Mouse (Mus musculus) retina, embryonic 14.5 days (tissue): Measurements from ENCODE around the gene Pdia5.

ENCODE experiments used
- DNase-seq: peaks from one replicate; pipeline ENCODE4 v3.0.0-alpha.2; 2015; ENCODE audit warnings: low spot score

Gene Pdia5

DNA sequence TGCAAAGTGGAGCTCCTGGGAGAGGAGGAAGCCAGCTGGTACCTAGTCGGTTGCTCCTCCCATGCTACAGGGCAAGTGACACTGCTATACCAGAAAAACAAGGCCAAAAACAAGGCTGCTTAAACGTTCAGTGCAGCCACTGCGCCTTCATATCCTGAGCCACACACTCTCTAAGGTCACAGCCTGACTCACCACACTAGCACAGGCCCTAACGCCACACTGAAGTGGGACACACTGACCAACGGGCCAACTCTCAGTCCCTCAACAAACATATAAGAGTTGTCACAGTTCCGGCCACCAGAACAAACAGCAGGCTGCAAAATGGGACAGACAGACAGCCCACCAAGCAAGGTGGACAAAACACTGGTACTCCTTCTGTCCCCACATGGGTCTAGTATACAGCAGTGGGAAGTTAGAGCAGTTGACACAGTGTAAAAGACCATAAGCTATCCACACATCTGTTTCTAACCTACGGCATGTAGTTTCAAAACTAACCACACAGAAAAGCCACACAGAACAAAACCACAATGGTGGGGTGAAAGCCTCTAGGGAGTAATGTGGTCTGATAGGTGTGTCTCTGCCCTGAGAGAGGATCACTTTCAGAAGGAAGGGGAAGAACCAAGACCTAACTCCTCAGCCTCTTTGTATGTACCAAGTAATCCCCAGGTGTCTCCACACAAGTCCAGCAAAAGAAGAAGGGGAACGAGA is 6.0 kb downstream of the Pdia5 start:
- DNase-seq: no peak

DNA sequence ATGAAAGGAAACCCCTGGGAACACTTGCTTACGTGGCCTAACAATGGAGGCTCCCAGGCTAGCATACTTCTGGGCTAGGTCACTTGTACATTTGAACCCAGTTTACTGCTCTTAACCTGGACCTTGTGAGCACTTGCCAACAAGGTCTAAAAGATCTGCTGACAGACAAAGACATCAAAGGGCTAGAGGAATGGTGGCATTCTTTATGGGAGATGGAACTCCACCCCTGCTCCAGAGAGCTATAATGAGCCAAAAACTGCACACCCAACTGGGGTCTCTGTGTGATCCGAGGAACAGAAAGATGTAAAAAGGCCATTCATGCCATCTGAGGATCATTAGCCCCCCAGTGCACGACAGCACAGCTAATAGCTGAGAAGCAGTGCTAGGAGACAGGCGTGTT is 6.6 kb downstream of the Pdia5 start:
- no peak for DNase-seq

DNA sequence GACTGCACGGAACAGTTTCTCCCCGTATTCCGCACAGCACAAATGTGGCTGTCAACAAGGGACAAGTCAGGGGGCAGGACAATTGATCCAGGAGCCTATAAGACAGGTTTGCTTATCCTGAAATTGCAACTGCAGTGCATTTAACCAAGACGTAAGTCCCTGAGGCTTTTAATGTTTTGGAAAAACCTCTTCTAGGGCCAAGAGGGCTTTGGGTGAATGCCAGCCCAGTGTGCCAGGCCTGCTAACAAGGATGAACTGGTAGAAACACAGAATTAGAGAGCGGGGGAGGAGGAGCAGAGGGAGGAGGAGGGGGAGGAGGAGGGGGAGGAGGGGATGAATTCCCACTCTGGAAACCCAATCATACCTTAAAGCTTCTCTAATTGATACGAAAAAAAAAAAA is 11.4 kb downstream of the Pdia5 start:
- no peak for DNase-seq

DNA sequence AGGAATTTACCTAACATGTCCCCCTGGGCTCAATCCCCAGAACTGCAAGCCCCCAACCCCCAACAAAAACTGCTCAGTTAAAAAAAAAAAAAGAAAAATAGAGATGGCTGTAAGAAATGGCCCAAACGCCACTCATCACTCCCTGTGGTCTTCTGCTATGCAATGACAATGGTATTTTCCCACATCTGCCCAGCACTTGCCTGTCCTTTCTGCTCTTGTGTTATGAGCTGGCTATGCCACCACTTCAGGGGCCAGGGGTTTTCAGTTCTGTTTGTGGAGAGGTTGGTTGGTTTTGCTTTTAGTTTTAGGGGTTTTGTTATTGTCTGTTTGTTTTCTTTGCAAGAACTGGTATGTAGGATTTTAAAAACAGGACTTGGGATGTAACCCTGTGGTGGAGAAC is 13.4 kb downstream of the Pdia5 start:
- DNase-seq: no peak

GRCm38 (mm10) chr16:35472569-35473275 is 18.0 kb downstream of the Pdia5 start:
- no peak for DNase-seq

DNA sequence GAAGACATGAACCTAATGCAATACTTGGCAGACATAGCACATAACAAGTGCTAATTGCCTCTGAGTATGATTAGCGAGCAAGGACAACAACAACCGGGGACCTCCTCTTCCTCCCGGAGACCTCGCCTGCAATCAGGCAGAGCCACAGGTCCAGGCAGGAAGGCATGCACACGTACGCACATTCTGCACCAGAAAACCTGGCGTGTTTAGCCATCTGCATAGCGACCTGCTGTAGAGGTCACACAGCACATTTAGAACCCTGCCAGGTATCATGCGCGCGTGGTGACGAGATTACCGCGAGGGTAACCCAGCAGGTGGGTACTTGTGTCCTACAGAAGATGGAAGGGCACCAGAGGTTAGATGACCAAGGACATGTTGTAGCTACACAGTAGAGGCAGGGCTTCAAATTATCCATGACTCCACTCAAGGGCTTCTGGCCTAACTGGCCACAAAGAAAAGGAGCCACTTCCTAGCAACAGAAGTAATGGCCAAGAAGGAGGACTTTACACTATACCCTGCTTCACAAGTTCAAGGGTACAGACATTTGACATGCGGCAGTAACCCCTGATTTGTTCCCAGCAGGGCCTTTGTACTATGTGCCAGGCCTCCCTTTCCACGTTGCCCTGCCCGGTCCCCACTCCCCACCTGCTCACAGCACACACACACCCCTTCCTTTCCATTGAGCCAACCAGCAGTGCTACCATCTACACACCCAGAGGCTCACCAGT is 18.7 kb downstream of the Pdia5 start:
- DNase-seq: no peak

GRCm38 (mm10) chr16:35470983-35471382 is 19.7 kb downstream of the Pdia5 start:
- DNase-seq: no peak

GRCm38 (mm10) chr16:35470096-35470495 is 20.6 kb downstream of the Pdia5 start:
- no peak for DNase-seq

DNA sequence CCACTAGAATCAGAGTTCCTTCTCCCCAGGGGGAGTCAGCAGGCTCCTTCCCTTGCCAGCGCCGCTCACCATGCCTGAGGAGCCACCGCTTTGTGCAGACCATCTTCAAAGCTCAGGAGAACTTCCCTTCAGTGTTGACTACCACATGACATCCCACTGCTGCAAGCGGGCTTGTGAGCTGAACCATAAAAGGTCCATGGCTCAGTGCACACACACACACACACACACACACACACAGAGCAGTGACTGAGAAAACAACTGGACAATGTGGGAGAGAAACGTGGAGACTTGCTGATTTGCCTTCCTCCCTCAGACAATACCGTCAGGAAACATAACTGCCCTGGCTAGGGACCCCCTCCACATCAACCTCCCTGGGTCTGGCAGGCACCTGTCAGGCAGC is 21.7 kb downstream of the Pdia5 start:
- no peak for DNase-seq

DNA sequence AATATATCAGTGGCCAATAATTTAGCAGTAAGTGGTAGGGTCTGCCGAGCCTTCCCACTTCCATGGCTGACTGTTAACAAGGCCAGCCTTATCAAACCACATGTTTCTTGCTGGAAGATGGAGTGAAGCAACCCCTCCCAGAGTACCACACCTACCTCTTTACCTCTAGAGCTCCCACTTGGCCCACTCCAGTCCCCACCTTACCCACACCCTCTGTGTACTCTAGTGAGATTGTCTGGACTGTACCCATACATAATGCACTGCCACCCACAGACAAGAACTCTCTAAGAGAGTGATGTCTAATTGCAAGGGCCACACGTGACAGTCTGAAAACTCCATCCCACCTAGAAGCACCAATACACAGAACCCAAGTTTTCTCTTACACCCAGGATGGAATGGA is 23.6 kb downstream of the Pdia5 start:
- no peak for DNase-seq

DNA sequence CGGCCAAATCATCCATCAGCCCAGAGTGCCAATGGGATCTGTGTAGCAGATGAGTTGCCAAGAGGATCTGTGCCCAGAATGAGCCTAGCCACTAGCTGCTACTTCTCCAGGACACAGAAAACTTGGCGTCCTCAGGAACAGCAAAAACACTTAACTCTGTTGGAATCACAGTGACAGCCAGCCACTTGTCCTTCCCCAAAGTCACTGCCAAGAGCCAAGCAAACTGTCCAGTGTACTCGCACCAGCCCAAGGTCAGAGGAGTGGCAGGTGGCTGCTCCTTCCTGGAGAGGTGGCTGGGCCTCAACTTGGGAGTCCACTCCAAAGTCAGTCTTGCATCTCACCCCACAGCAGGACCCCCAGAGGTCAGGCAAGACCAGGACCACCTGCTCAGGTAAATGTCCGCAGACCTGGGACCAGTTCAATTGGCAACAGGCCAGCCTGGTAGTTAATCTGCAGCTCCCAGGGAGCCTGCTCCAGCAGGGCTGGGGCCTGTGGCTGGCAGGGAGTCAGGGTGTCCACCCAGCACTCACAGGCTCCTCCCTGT is 24.8 kb downstream of the Pdia5 start:
- DNase-seq: no peak

DNA sequence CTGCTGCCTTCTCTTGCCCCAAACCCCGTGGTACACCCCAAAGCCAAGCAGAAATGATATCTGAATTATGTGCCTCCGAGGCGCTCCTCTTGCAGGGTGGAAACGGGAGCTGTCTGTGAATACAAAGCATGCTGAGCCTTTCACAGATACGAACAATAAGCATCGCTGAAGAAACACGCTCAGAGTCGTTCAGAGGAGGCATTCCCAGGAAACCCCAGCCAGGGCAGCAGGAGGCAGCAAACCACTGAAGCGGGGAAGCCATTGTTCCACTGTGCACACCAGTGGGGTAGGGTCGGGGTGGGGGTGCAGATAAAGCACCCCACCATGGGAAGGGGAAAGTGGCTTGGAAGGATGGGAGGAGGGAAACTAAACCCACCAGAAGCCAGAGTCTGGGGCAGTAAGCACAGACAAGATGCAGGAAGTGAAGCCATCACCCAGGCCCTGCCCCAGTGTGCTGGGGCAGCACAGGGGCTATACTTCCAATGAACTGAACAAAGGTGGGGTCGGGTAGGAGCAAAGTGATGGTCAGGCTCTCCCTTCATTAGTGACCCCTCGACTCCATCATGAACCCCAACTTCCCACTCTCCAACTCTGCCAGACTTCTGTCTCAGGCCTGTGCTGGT is 25.9 kb downstream of the Pdia5 start:
- peak; percentile 41 for DNase-seq

GRCm38 (mm10) chr16:35463708-35464107 is 27.0 kb downstream of the Pdia5 start:
- DNase-seq: no peak

DNA sequence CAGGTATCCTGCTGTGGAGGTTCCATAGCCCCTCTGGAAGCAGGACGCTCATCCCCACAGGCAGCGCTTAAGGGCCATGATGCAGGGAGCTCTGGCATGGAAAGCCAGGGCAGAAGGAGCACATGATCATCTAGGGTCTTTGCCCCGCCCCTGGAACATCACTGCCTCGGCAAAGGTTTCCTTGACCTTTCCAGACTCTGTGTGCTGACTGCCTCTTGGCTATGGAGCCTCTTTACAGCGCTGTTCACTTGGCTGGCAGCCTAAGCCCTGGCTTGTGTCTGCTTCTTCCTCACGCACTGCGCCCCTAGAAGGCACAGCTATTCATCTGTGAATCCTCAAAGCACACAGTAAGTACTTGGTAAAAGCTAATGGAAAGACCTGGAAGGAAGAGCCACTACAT is 27.7 kb downstream of the Pdia5 start:
- no peak for DNase-seq

DNA sequence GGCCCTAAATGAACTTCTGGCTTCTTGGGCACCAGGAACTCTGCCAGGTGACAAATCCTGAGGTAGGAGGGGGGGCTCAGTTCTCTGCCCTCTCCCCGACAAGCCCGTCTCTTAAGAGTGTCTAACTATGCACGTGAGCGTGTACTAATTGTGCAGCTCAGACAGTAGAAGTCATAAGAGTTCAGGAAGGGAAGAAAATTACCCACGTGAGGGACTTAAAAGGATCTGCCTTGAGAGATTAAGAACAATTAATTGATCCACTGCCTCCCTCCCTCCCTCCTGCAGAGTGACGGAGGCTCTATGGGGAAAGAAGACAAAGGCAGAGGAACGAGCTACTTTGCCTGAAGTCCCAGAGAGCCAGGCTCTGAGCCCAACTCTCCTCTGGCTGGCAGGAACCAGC is 31.1 kb downstream of the Pdia5 start:
- peak; percentile 60 for DNase-seq

DNA sequence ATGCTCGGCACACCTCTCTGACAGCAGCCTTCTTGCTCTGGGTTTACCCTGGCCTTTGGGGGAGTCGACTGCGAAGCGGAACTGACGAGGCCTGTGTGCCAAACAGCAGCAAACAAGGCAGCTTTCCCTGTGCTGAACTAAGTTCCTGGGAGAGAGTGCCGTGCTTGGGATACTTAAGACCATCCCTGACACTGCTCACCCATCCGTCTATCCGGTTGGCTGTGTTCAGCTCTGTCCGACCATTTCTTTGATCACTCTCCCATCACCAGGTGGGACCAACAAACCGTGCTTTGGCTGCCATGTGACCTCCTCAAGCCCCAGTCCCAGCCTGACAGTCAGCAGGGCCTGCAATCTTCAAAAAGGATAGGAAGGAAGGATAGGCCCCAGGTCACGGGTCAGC is 32.4 kb downstream of the Pdia5 start:
- DNase-seq: no peak

- no peak for DNase-seq
Measured at GRCm38 (mm10) chr16:35457488-35457887, 33.2 kb downstream of the Pdia5 start.

DNA sequence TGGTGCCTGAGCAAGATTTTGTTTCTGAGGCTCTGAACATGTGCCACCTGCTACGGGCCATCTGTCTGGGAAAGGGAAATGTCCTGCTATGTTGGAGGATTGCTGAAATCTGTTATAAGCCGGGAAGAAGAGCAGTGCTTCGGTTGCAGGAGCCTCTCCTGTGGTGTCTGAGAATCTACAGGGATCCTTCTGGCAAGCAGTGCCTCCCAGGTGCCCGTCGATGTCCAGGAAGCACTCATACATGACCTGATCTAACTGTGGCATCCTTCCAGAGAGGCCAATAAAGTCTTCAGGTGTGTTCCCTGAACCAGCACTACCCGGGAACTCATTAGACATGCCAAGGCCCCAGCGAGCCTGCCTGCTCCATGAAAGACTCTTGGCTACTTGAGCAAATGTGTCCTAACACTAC is 33.7 kb downstream of the Pdia5 start:
- DNase-seq: no peak

GRCm38 (mm10) chr16:35456305-35456704 is 34.4 kb downstream of the Pdia5 start:
- no peak for DNase-seq

DNA sequence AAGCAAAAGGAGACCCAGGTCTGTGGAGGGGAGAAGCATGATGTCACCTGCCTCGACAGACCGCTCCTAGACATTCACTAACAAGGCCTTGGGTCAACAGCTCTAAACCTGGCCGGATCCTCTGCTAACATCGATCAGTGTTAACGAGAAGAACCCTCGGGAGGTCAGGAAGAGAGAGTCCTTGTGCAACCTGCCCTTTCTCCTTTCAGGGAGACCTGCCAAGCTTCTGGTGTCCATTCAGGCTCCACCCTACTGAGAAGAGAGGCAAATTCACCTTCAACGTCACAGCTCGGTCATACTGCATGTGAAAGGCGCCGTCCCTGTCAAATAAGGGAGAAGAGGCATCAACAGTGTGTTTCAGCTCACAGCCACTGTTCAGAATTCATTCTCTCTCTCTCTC is 34.9 kb downstream of the Pdia5 start:
- DNase-seq: no peak

DNA sequence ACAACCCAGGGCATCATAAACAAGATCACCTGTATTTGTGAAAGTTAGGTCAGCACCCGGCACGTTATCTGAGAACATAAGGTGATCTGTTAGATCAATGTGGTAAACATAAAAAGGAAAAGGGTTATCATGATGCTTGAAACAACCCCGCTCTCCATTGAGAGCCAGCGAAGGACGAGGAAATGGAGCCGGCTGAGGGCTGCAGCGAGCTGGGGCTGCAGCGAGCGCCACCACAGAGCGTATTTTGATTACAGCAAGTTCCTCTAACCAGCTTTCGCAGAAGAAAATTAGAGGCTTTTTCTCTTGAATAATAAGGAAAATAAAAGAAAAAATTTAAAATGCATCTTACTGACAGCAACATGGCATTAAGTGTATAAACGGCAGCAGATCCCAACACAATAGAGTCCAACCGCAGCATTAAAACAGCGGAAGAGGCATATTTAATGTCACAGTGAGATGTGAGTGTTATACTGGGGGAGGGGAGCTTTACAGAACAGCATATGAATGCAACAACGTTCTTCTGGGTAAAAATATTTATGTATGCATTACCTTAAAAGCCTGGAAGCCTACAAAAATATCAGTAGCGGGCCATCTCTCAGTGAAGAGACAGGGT is 40.5 kb downstream of the Pdia5 start:
- no peak for DNase-seq

DNA sequence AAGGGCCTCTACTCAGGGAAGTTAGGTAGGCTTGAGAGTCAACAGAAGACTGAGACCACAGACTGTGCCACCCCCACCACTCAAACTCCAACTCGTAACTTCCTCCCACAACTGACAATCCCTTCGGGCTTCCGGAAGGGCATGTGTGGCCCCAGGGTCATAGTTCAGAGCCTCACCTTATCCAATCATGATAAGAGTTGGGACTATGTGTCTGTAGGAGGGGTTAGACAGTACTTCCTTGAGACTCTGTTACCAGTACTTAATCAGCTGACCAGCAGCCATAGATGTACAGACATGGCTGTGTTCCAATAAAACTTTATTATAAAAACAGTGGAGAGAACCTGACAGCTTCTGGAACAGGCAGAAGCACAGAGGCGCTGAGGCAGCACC is 48.7 kb downstream of the Pdia5 start:
- DNase-seq: no peak
